Mouse (Mus musculus): ENCODE results near the gene Prim2.

DNA sequence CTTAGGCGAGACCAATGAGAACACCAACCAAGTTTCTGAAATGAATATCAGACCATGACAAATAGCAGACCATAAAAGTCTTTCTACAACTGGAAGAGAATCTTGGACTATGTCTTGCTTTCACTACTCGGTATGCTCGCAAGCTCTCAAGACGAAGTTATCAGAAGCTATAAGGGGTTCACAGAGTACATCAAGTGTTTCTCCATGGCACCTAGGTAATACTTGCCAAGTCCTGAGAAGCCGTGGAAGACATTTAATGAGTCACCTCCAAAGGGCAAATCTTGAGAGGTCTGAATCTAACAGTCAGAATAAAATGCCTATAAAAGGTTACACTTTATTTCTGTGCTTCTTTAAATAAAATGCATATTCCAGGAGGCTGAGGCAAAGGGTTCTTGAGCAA is 181.2 kb downstream of the Prim2 start:
- TF ChIP-seq CHD2 (IDR thresholded peaks at IDR 0.05; ENCODE audit: low read depth, low read length) (no peak), ZNF384 (IDR thresholded peaks at IDR 0.05; ENCODE audit: low read depth, low read length) (no peak), ZC3H11A (IDR thresholded peaks at IDR 0.05; ENCODE audit: borderline replicate concordance, low read depth, low read length) (no peak), HCFC1 (IDR thresholded peaks at IDR 0.05; ENCODE audit: borderline replicate concordance, insufficient read depth, low read length) (no peak), MAFK (IDR thresholded peaks at IDR 0.05; ENCODE audit: insufficient read depth, low read depth, low read length) (no peak)
